Mouse (Mus musculus): ENCODE data around the gene Mrpl54. TPM values are rescaled to one million over a fixed set of nuclear protein-coding genes. Genes with fewer than 3 reads are reported as not detected.

Mrpl54 gene
- total RNA-seq, 1 experiment from 2014 or later = 89.3 TPM

GRCm38 (mm10) chr10:81273842-81274241 is 7.1 kb upstream of the Mrpl54 start:
- no peak for ATAC-seq (replicated peaks; ENCODE audit: insufficient number of reproducible peaks, low FRiP score, low TSS enrichment, poor library complexity, severe bottlenecking)

GRCm38 (mm10) chr10:81272356-81272755 is 5.6 kb upstream of the Mrpl54 start:
- ATAC-seq (replicated peaks; ENCODE audit: insufficient number of reproducible peaks, low FRiP score, low TSS enrichment, poor library complexity, severe bottlenecking) = no peak

GRCm38 (mm10) chr10:81268643-81269412 is 2.1 kb upstream of the Mrpl54 start:
- no peak for ATAC-seq (replicated peaks; ENCODE audit: insufficient number of reproducible peaks, low FRiP score, low TSS enrichment, poor library complexity, severe bottlenecking)

- ATAC-seq (replicated peaks; ENCODE audit: insufficient number of reproducible peaks, low FRiP score, low TSS enrichment, poor library complexity, severe bottlenecking) = peak; percentile 69
Observed at GRCm38 (mm10) chr10:81268056-81268455, 1.3 kb upstream of the Mrpl54 start.

- no peak for ATAC-seq (replicated peaks; ENCODE audit: insufficient number of reproducible peaks, low FRiP score, low TSS enrichment, poor library complexity, severe bottlenecking)
Observed at GRCm38 (mm10) chr10:81265540-81265939, 1.2 kb downstream of the Mrpl54 start.

- no peak for ATAC-seq (replicated peaks; ENCODE audit: insufficient number of reproducible peaks, low FRiP score, low TSS enrichment, poor library complexity, severe bottlenecking)
Observed at GRCm38 (mm10) chr10:81261025-81261424, 5.7 kb downstream of the Mrpl54 start.

- ATAC-seq (replicated peaks; ENCODE audit: insufficient number of reproducible peaks, low FRiP score, low TSS enrichment, poor library complexity, severe bottlenecking) = no peak
Observed at GRCm38 (mm10) chr10:81259225-81259884, 7.4 kb downstream of the Mrpl54 start.

- peak; percentile 29; the same call in 1 of the 2 replicates for ATAC-seq (replicated peaks; ENCODE audit: insufficient number of reproducible peaks, low FRiP score, low TSS enrichment, poor library complexity, severe bottlenecking)
Observed at GRCm38 (mm10) chr10:81257158-81258039, 9.3 kb downstream of the Mrpl54 start.

GRCm38 (mm10) chr10:81254886-81255285 is 11.8 kb downstream of the Mrpl54 start:
- ATAC-seq (replicated peaks; ENCODE audit: insufficient number of reproducible peaks, low FRiP score, low TSS enrichment, poor library complexity, severe bottlenecking) = no peak

- no peak for ATAC-seq (replicated peaks; ENCODE audit: insufficient number of reproducible peaks, low FRiP score, low TSS enrichment, poor library complexity, severe bottlenecking)
Observed at GRCm38 (mm10) chr10:81252424-81253419, 14.0 kb downstream of the Mrpl54 start, which contains the start of gene Matk. Gene Matk (plus strand): TSS chr10:81252935.

- ATAC-seq (replicated peaks; ENCODE audit: insufficient number of reproducible peaks, low FRiP score, low TSS enrichment, poor library complexity, severe bottlenecking) = no peak
Observed at GRCm38 (mm10) chr10:81249442-81249841, 17.3 kb downstream of the Mrpl54 start.

GRCm38 (mm10) chr10:81247804-81248203 is 18.9 kb downstream of the Mrpl54 start:
- no peak for ATAC-seq (replicated peaks; ENCODE audit: insufficient number of reproducible peaks, low FRiP score, low TSS enrichment, poor library complexity, severe bottlenecking)

GRCm38 (mm10) chr10:81245166-81245565 is 21.6 kb downstream of the Mrpl54 start:
- ATAC-seq (replicated peaks; ENCODE audit: insufficient number of reproducible peaks, low FRiP score, low TSS enrichment, poor library complexity, severe bottlenecking) = no peak

GRCm38 (mm10) chr10:81244595-81244994 is 22.1 kb downstream of the Mrpl54 start:
- peak; percentile 84 for ATAC-seq (replicated peaks; ENCODE audit: insufficient number of reproducible peaks, low FRiP score, low TSS enrichment, poor library complexity, severe bottlenecking)

GRCm38 (mm10) chr10:81244146-81244545 is 22.6 kb downstream of the Mrpl54 start:
- ATAC-seq (replicated peaks; ENCODE audit: insufficient number of reproducible peaks, low FRiP score, low TSS enrichment, poor library complexity, severe bottlenecking) = no peak

GRCm38 (mm10) chr10:81242021-81242420 is 24.7 kb downstream of the Mrpl54 start:
- no peak for ATAC-seq (replicated peaks; ENCODE audit: insufficient number of reproducible peaks, low FRiP score, low TSS enrichment, poor library complexity, severe bottlenecking)

- ATAC-seq (replicated peaks; ENCODE audit: insufficient number of reproducible peaks, low FRiP score, low TSS enrichment, poor library complexity, severe bottlenecking) = no peak
Observed at GRCm38 (mm10) chr10:81240876-81241275, 25.9 kb downstream of the Mrpl54 start.

GRCm38 (mm10) chr10:81238618-81239017 is 28.1 kb downstream of the Mrpl54 start:
- no peak for ATAC-seq (replicated peaks; ENCODE audit: insufficient number of reproducible peaks, low FRiP score, low TSS enrichment, poor library complexity, severe bottlenecking)
